Mouse (Mus musculus) right cerebral cortex, postnatal 25 days (tissue): Measurements from ENCODE around the gene Hsd17b13.
"Not testable (repeated sequence)": the region's sequence is repeated elsewhere in the genome, so short reads cannot be mapped to it uniquely, and the experiment has no call there.

Experiments used
- DNase-seq: peaks from one replicate; pipeline ENCODE4 v3.0.0; 2022

The Hsd17b13 gene

GRCm38 (mm10) chr5:103980705-103981560 lies 3.7 kb upstream of the Hsd17b13 start:
- DNase-seq = no peak

- DNase-seq = no peak
Measured at GRCm38 (mm10) chr5:103977907-103978570, 829 bp upstream of the Hsd17b13 start.

- DNase-seq = no peak
Measured at GRCm38 (mm10) chr5:103975736-103976135, 1.5 kb downstream of the Hsd17b13 start.

- DNase-seq = no peak
Measured at GRCm38 (mm10) chr5:103972801-103973200, 4.4 kb downstream of the Hsd17b13 start.

- DNase-seq = no peak
Measured at GRCm38 (mm10) chr5:103972379-103972778, 4.8 kb downstream of the Hsd17b13 start.

- no peak for DNase-seq
Measured at GRCm38 (mm10) chr5:103971051-103971450, 6.2 kb downstream of the Hsd17b13 start.

- DNase-seq = no peak
Measured at GRCm38 (mm10) chr5:103962935-103963429, 14.2 kb downstream of the Hsd17b13 start.

GRCm38 (mm10) chr5:103954638-103955037 lies 22.6 kb downstream of the Hsd17b13 start:
- DNase-seq = peak; percentile 15

GRCm38 (mm10) chr5:103953135-103954083 lies 23.8 kb downstream of the Hsd17b13 start:
- no peak for DNase-seq

- not testable (repeated sequence) for DNase-seq
Measured at GRCm38 (mm10) chr5:103950138-103950537, 27.1 kb downstream of the Hsd17b13 start.

- no peak for DNase-seq
Measured at GRCm38 (mm10) chr5:103943183-103943582, 34.0 kb downstream of the Hsd17b13 start.

- no peak for DNase-seq
Measured at GRCm38 (mm10) chr5:103939856-103940255, 37.4 kb downstream of the Hsd17b13 start.

GRCm38 (mm10) chr5:103939350-103939652 lies 37.9 kb downstream of the Hsd17b13 start:
- no peak for DNase-seq

GRCm38 (mm10) chr5:103938547-103939349 lies 38.5 kb downstream of the Hsd17b13 start:
- DNase-seq = peak; percentile 14

- DNase-seq = no peak
Measured at GRCm38 (mm10) chr5:103936906-103937589, 40.2 kb downstream of the Hsd17b13 start.

- not testable (repeated sequence) for DNase-seq
Measured at GRCm38 (mm10) chr5:103931924-103932323, 45.3 kb downstream of the Hsd17b13 start.

- no peak for DNase-seq
Measured at GRCm38 (mm10) chr5:103930511-103930910, 46.7 kb downstream of the Hsd17b13 start.

GRCm38 (mm10) chr5:103928196-103928550 lies 49.0 kb downstream of the Hsd17b13 start:
- DNase-seq = no peak

- DNase-seq = peak; percentile 81
Measured at GRCm38 (mm10) chr5:103927429-103928195, 49.6 kb downstream of the Hsd17b13 start.

- DNase-seq = no peak
Measured at GRCm38 (mm10) chr5:103926398-103926797, 50.8 kb downstream of the Hsd17b13 start.

- no peak for DNase-seq
Measured at GRCm38 (mm10) chr5:103923755-103924154, 53.5 kb downstream of the Hsd17b13 start.
